Mouse (Mus musculus) thymus, adult 2 months (tissue): ENCODE measurements at regions not wholly inside any gene's neighbourhood (a gene's known extent, or its start where the extent isn't known, plus 50 kb on each side); places are given as distances from the start of the nearest gene placed in this dataset.

Experiments
- CTCF ChIP-seq: fragments of 200-500 bp; IDR thresholded peaks from 2 replicates; pipeline ENCODE4 v1.5.1; 2012; ENCODE audit warnings: mild to moderate bottlenecking, control low read depth, low read length, moderate library complexity, borderline replicate concordance; ENCODE audit not compliant: control insufficient read depth, poor library complexity, insufficient read depth; ENCODE audit errors: extremely low read depth
- POLR2A ChIP-seq: fragments of 200-500 bp; IDR thresholded peaks from 2 replicates; pipeline ENCODE4 v1.6.1; 2012; ENCODE audit warnings: mild to moderate bottlenecking, low read length, control low read depth, moderate library complexity; ENCODE audit not compliant: control insufficient read depth, poor library complexity, insufficient read depth; ENCODE audit errors: extremely low read depth

GRCm38 (mm10) chr15:36389775-36390174 is 617.8 kb downstream of the Zfp706 start:
- TF ChIP-seq POLR2A (no peak), CTCF (no peak)
